Mouse (Mus musculus): ENCODE data around the gene Slc6a3. TPM values are rescaled to one million over a fixed set of nuclear protein-coding genes. Genes with fewer than 3 reads are reported as not detected.

The Slc6a3 gene
- polyA plus RNA-seq, 1 experiment from 2014 or later, result not detected

- ATAC-seq (no peak), DNase-seq (ENCODE audit: low read depth, low spot score) (peak; percentile 33)
- ChIA-PET CTCF (interaction anchor here (2.2 kb wide), 1 partner anchor 76 kb away, joined by 9 read pairs; no protein-coding TSS in a partner anchor), POLR2A (no interaction called here)
- TF ChIP-seq CTCF (IDR thresholded peaks at IDR 0.05), result peak; percentile 86
- no peaks in the 10 kb centered on the region for H3K27me3 ChIP-seq
- in situ Hi-C loops (cut with MboI; ENCODE audit: low pct_unique_long_range_greater_than_20kb), result loop anchor here (5.0 to 25.0 kb wide), 2 partner anchors 79 to 106 kb away; partner anchors contain the start of gene Clptm1l
Observed at GRCm38 (mm10) chr13:73505686-73506467, 30.7 kb upstream of the Slc6a3 start.

- POLR2A ChIA-PET, result interaction anchor here (1.0 kb wide), 1 partner anchor 10 kb away, joined by 3 read pairs; no protein-coding TSS in a partner anchor
- no peaks in the 10 kb centered on the region for H3K27me3 ChIP-seq
- TF ChIP-seq CTCF (IDR thresholded peaks at IDR 0.05), result no peak
- ATAC-seq (no peak), DNase-seq (ENCODE audit: low read depth, low spot score) (no peak)
- in situ Hi-C loops (cut with MboI; ENCODE audit: low pct_unique_long_range_greater_than_20kb), result loop anchor here (5.0 to 25.0 kb wide), 2 partner anchors 82 to 103 kb away; partner anchors contain the start of gene Clptm1l
- CTCF ChIA-PET, result interaction anchor here (1.3 to 3.8 kb wide), 2 partner anchors 78 to 82 kb away, joined by 3 to 16 read pairs; no protein-coding TSS in a partner anchor
Observed at GRCm38 (mm10) chr13:73508817-73509550, 27.6 kb upstream of the Slc6a3 start.

GRCm38 (mm10) chr13:73509869-73510268, 26.7 kb upstream of the Slc6a3 start:
- ChIA-PET POLR2A (interaction anchor here (1.0 kb wide), 1 partner anchor 11 kb away, joined by 3 read pairs; no protein-coding TSS in a partner anchor), CTCF (interaction anchor here (0.7 to 3.8 kb wide), 3 partner anchors 75 to 83 kb away, joined by 3 to 16 read pairs (median 3); no protein-coding TSS in a partner anchor)
- ATAC-seq, result no peak
- H3K27me3 ChIP-seq, result no peaks in the 10 kb centered on the region
- no peak for TF ChIP-seq CTCF (IDR thresholded peaks at IDR 0.05)
- DNase-seq (ENCODE audit: low read depth, low spot score), result no peak
- in situ Hi-C loops (cut with MboI; ENCODE audit: low pct_unique_long_range_greater_than_20kb), result loop anchor here (5.0 to 25.0 kb wide), 3 partner anchors 83 to 182 kb away; partner anchors contain the start of gene Clptm1l

GRCm38 (mm10) chr13:73512776-73513673, 23.5 kb upstream of the Slc6a3 start:
- peak; percentile 88 for TF ChIP-seq CTCF (IDR thresholded peaks at IDR 0.05)
- H3K27me3 ChIP-seq, result no peaks in the 10 kb centered on the region
- ATAC-seq, result peak; percentile 62
- ChIA-PET POLR2A (no interaction called here), CTCF (interaction anchor here (0.7 to 2.7 kb wide), 9 partner anchors 9 to 391 kb away, joined by 3 to 14 read pairs (median 3); no protein-coding TSS in a partner anchor)
- in situ Hi-C loops (cut with MboI; ENCODE audit: low pct_unique_long_range_greater_than_20kb), result loop anchor here (5.0 to 25.0 kb wide), 2 partner anchors 99 to 179 kb away; partner anchors contain the start of gene Clptm1l
- DNase-seq (ENCODE audit: low read depth, low spot score), result peak; percentile 20

GRCm38 (mm10) chr13:73516886-73517285, 19.7 kb upstream of the Slc6a3 start:
- no peaks in the 10 kb centered on the region for H3K27me3 ChIP-seq
- CTCF ChIA-PET, result interaction anchor here (0.9 to 1.3 kb wide), 4 partner anchors 14 to 200 kb away, joined by 3 to 4 read pairs (median 3); no protein-coding TSS in a partner anchor
- TF ChIP-seq CTCF (IDR thresholded peaks at IDR 0.05), result no peak
- in situ Hi-C loops (cut with MboI; ENCODE audit: low pct_unique_long_range_greater_than_20kb), result loop anchor here (25.0 kb wide), 1 partner anchor 95 kb away; the partner anchor contains the start of gene Clptm1l
- POLR2A ChIA-PET, result no interaction called here
- DNase-seq (ENCODE audit: low read depth, low spot score) (no peak), ATAC-seq (no peak)

GRCm38 (mm10) chr13:73533716-73534115, 2.8 kb upstream of the Slc6a3 start:
- DNase-seq (ENCODE audit: low read depth, low spot score) (no peak), ATAC-seq (no peak)
- TF ChIP-seq CTCF (IDR thresholded peaks at IDR 0.05), result no peak
- in situ Hi-C loops (cut with MboI; ENCODE audit: low pct_unique_long_range_greater_than_20kb), result no loop called here
- H3K27me3 ChIP-seq, result peaks cover 60% of the 10 kb centered on the region
- POLR2A ChIA-PET, result interaction anchor here (0.7 kb wide), 1 partner anchor 160 kb away, joined by 3 read pairs; no protein-coding TSS in a partner anchor
- CTCF ChIA-PET, result interaction anchor here (1.6 kb wide), 1 partner anchor 17 kb away, joined by 4 read pairs; no protein-coding TSS in a partner anchor

GRCm38 (mm10) chr13:73535287-73535686, 1.3 kb upstream of the Slc6a3 start:
- no peak for TF ChIP-seq CTCF (IDR thresholded peaks at IDR 0.05)
- peaks cover 57% of the 10 kb centered on the region for H3K27me3 ChIP-seq
- in situ Hi-C loops (cut with MboI; ENCODE audit: low pct_unique_long_range_greater_than_20kb), result no loop called here
- DNase-seq (ENCODE audit: low read depth, low spot score) (no peak), ATAC-seq (no peak)
- ChIA-PET CTCF (no interaction called here), POLR2A (no interaction called here)

- ChIA-PET POLR2A (no interaction called here), CTCF (no interaction called here)
- peaks cover 50% of the 10 kb centered on the region for H3K27me3 ChIP-seq
- DNase-seq (ENCODE audit: low read depth, low spot score) (no peak), ATAC-seq (peak; percentile 22)
- TF ChIP-seq CTCF (IDR thresholded peaks at IDR 0.05), result no peak
- in situ Hi-C loops (cut with MboI; ENCODE audit: low pct_unique_long_range_greater_than_20kb), result no loop called here
Observed at GRCm38 (mm10) chr13:73536824-73537223, 277 bp downstream of the Slc6a3 start.

GRCm38 (mm10) chr13:73564201-73564600, 27.7 kb downstream of the Slc6a3 start:
- CTCF ChIA-PET, result no interaction called here
- POLR2A ChIA-PET, result no interaction called here
- in situ Hi-C loops (cut with MboI; ENCODE audit: low pct_unique_long_range_greater_than_20kb), result no loop called here

More at GRCm38 (mm10) chr13:73564201-73564600, 27.7 kb downstream of the Slc6a3 start:
- DNase-seq (ENCODE audit: low read depth, low spot score), result no peak
- ATAC-seq, result no peak
- TF ChIP-seq CTCF (IDR thresholded peaks at IDR 0.05), result no peak
- H3K27me3 ChIP-seq, result peaks cover 67% of the 10 kb centered on the region

Data from Patski (cell line).